24 mouse cellular contexts compared by ENCODE assay signal in the genomic region with DNA sequence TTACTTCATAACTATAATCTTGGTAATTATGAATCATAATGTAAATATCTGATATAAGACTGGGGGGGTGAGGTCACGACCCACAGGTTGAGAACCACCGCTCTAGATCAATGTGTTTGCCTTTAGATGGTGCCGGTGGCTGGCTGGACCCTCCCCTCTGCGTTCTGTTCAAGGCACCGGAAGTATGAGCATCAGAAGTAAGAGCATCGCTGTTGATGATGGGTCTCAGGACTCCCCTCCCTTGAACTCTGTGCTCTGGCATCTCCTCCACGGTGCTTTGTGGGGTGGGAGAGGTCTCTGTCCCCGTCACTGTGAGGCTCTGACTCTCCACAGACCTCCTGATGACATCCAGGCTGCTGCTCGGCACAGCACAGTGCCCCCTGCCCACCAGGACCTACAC.
DNase-seq lines count a peak whose midpoint lies in the region; ATAC-seq lines count a peak whose summit lies in the region.
"Had no signal": no experiment of that assay in that cellular context is flagged by ENCODE, and none has a peak within 500 bp of the region (broad histone marks: within the 10 kb centered on the region; RNA-seq: fewer than 3 reads in every experiment).

No protein-coding gene starts in this region.

- peak; percentile 71 for ATAC-seq in CD4-positive, CD25-positive, alpha-beta regulatory T cell, adult 4 months
- ATAC-seq in megakaryocyte-erythroid progenitor cell, adult 5-6 weeks (replicated peaks; ENCODE audit: low FRiP score, low TSS enrichment, poor library complexity, severe bottlenecking), result no peak
- ATAC-seq: forebrain, embryonic 13.5 days; forebrain, postnatal 0 days; hindbrain, embryonic 16.5 days; intestine, postnatal 0 days; Patski had no signal

- peak; percentile 66 for DNase-seq in CD4-positive helper T cell, adult 2 months (ENCODE audit: low read depth, low spot score)
- peak; percentile 61 for DNase-seq in induced T-regulatory cell, adult 2 months (ENCODE audit: low read depth)
- DNase-seq in urinary bladder, postnatal 25 days (ENCODE audit: low spot score), result no peak
- DNase-seq in gastrocnemius, postnatal 25 days, result no peak
- DNase-seq: adrenal gland, postnatal 10 days; adrenal gland, postnatal 36 days; B cell, adult 2 months; cerebellum, adult 2 months; cerebellum, adult 9-11 months; cerebellum, postnatal 25 days; embryo, embryonic 11 days; forebrain, postnatal 0 days; gastrocnemius, adult 2 months; gastrocnemius, postnatal 14 days; heart, adult 18-20 months; heart, postnatal 10 days; heart, postnatal 36 days; kidney, adult 2 months had no signal

Comparison
In these comparisons a context has a peak if more than half of its experiments do, and no peak if none do; other contexts are left out.
1. DNase-seq: peak in CD4-positive helper T cell, adult 2 months (single experiment) and induced T-regulatory cell, adult 2 months (single experiment); none in urinary bladder, postnatal 25 days (single experiment) and gastrocnemius, postnatal 25 days (single experiment).